ENCODE assay signal across 20 mouse cellular contexts in the genomic region with DNA sequence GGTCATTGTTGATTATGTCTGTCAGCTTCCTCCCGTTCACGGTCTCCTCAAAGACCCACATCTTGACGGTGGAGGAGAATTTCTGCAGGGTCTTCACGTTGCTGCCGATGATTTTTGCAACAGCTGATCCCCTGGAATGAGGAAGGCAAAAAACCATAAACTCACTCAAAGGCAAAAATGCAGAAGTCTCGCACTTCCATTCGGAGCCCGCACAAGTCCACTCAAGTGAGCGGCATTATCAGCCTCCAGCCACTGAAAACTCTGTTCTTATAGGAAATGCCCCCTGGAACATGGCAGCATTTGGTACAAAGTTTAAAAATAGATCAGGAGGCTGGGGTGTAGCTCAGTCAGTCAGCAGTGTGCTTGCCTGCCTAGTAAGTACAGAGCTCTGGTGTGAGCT. TPM values are rescaled to one million over a fixed set of nuclear protein-coding genes. Genes with fewer than 3 reads are reported as not detected.
DNase-seq lines count a peak whose midpoint lies in the region; ATAC-seq lines count a peak whose summit lies in the region.
"Had no signal": no experiment of that assay in that cellular context is flagged by ENCODE, and none has a peak within 500 bp of the region (broad histone marks: within the 10 kb centered on the region; RNA-seq: fewer than 3 reads in every experiment).

No protein-coding gene starts in this region.

- no peak overlapping the region for H3K4me3 ChIP-seq in heart, embryonic 10.5 days
- H3K4me3 ChIP-seq in heart, embryonic 14.5 days (ENCODE audit: control insufficient read depth in 1 of 2, insufficient read depth in 1 of 2, low read depth in 1 of 2, low read length in 2 of 2) = no peak overlapping the region
- H3K4me3 ChIP-seq: forebrain, embryonic 15.5 days; hindbrain, embryonic 13.5 days; intestine, embryonic 15.5 days had no signal

- peak overlapping the region; percentile 28; the same call in 1 of the 2 replicates for H3K9ac ChIP-seq in heart, embryonic 14.5 days (ENCODE audit: low read length)
- H3K9ac ChIP-seq: forebrain, embryonic 15.5 days; hindbrain, embryonic 13.5 days; intestine, embryonic 15.5 days had no signal

- no peaks in the 10 kb centered on the region for H3K9me3 ChIP-seq in heart, embryonic 10.5 days
- no peaks in the 10 kb centered on the region for H3K9me3 ChIP-seq in heart, embryonic 14.5 days (ENCODE audit: control insufficient read depth, low read length)
- H3K9me3 ChIP-seq: forebrain, embryonic 15.5 days; hindbrain, embryonic 13.5 days; intestine, embryonic 15.5 days had no signal

- H3K27ac ChIP-seq in heart, embryonic 10.5 days = peak overlapping the region; percentile 67; the same call in 1 of the 2 replicates
- peak overlapping the region; percentile 37 to 41; a peak in 3 of 4 replicates for H3K27ac ChIP-seq in heart, embryonic 14.5 days (replicated peaks in 1 of 2; ENCODE audit: control insufficient read depth in 1 of 2, insufficient read depth in 1 of 2, low read depth in 2 of 2, low read length in 2 of 2)
- H3K27ac ChIP-seq: forebrain, embryonic 15.5 days; hindbrain, embryonic 13.5 days; hindbrain, postnatal 0 days; intestine, embryonic 15.5 days had no signal

- peaks cover 46% of the 10 kb centered on the region for H3K4me1 ChIP-seq in heart, embryonic 10.5 days
- H3K4me1 ChIP-seq in heart, embryonic 14.5 days (ENCODE audit: control insufficient read depth in 2 of 2, insufficient read depth in 2 of 2, low read length in 2 of 2) = peaks cover 12 to 26% of the 10 kb centered on the region in 2 experiments
- H3K4me1 ChIP-seq: intestine, embryonic 15.5 days had no signal

- H3K4me2 ChIP-seq in heart, embryonic 14.5 days (ENCODE audit: low read length) = peak overlapping the region; percentile 7; the same call in 1 of the 2 replicates
- H3K4me2 ChIP-seq: forebrain, embryonic 15.5 days; hindbrain, embryonic 13.5 days; intestine, embryonic 15.5 days had no signal

- H3K27me3 ChIP-seq in heart, embryonic 10.5 days (ENCODE audit: insufficient read depth, poor library complexity, severe bottlenecking) = no peaks in the 10 kb centered on the region
- H3K27me3 ChIP-seq in heart, embryonic 14.5 days (ENCODE audit: control insufficient read depth, insufficient read depth, low read length) = no peaks in the 10 kb centered on the region
- H3K27me3 ChIP-seq: CH12.LX; forebrain, embryonic 15.5 days; hindbrain, embryonic 13.5 days; intestine, embryonic 15.5 days; Patski had no signal

- no peak for ATAC-seq in heart, embryonic 14.5 days (ENCODE audit: insufficient number of reproducible peaks, insufficient read depth, low FRiP score, low read depth)
- ATAC-seq in common myeloid progenitor, adult 5-6 weeks (replicated peaks; ENCODE audit: low read depth, poor library complexity, severe bottlenecking) = peak; percentile 57
- peak; percentile 36 for ATAC-seq in granulocyte monocyte progenitor cell, adult 5-6 weeks (replicated peaks; ENCODE audit: poor library complexity, severe bottlenecking)
- ATAC-seq: activated CD4-positive, CD25-positive, alpha-beta regulatory T cell, adult 4 months; forebrain, embryonic 15.5 days; hindbrain, postnatal 0 days; intestine, embryonic 15.5 days; Patski had no signal

- peaks cover 18% of the 10 kb centered on the region for H3K36me3 ChIP-seq in heart, embryonic 10.5 days
- peaks cover 17% of the 10 kb centered on the region for H3K36me3 ChIP-seq in heart, embryonic 14.5 days (ENCODE audit: control insufficient read depth, insufficient read depth, low read length)
- H3K36me3 ChIP-seq: forebrain, embryonic 15.5 days had no signal

- WGBS in heart, embryonic 10.5 days = 76% methylated on average over 9 of the region's 9 CpGs
- 55% methylated on average over 9 of the region's 9 CpGs for WGBS in heart, embryonic 14.5 days

- no peak for DNase-seq in heart, embryonic 10.5 days (ENCODE audit: low spot score)
- no peak for DNase-seq in heart, adult 11 months
- no peak for DNase-seq in heart, adult 18-20 months
- DNase-seq in right cerebral cortex, postnatal 14 days = no peak
- DNase-seq in thymus, postnatal 0 days (ENCODE audit: low spot score) = no peak
- DNase-seq: cerebellum, adult 11-12 months; cerebellum, adult 9-10 months; cerebellum, postnatal 25 days; gastrocnemius, postnatal 10 days; heart, postnatal 36 days had no signal

RNA-seq across cellular contexts. Expression of gene Gpd1l, which starts 13.2 kb away (rescaled TPM):
- 18.7 and 23.1 TPM in 2 replicates for polyA plus RNA-seq in heart, embryonic 10.5 days (2016; fragmentation: Nextera tagmentation; extraction: Ambion mirVana)
- polyA plus RNA-seq in heart, embryonic 14.5 days (2014; fragmentation: Nextera tagmentation; extraction: Ambion mirVana) = 13.9 and 14.6 TPM in 2 replicates
- 10 to 100 TPM; 38.0 to 40.4 TPM for total RNA-seq in heart, adult 18-20 months (2021)
- 19.0 and 27.6 TPM in 2 replicates for total RNA-seq in common myeloid progenitor, adult 5-6 weeks (2017)
- total RNA-seq in granulocyte monocyte progenitor cell, adult 5-6 weeks (2014; fragmentation: Nextera tagmentation) = 31.0 and 42.0 TPM in 2 replicates
- total RNA-seq in granulocyte monocyte progenitor cell, adult 5-6 weeks (2017) = 33.7 and 36.8 TPM in 2 replicates
- 14.5 and 16.4 TPM in 2 replicates for polyA plus RNA-seq in thymus, postnatal 0 days (2015; fragmentation: Nextera tagmentation; extraction: Ambion mirVana)

RNA-seq across cellular contexts. Expression of gene Osbpl10, which starts 57.8 kb away (rescaled TPM):
- polyA plus RNA-seq in heart, embryonic 10.5 days (2016; fragmentation: Nextera tagmentation; extraction: Ambion mirVana) = 1.2 and 1.7 TPM in 2 replicates
- 0.96 and 2.2 TPM in 2 replicates for polyA plus RNA-seq in heart, embryonic 14.5 days (2014; fragmentation: Nextera tagmentation; extraction: Ambion mirVana)
- 1 to 10 TPM; 2.7 to 3.4 TPM for total RNA-seq in heart, adult 18-20 months (2021)
- total RNA-seq in common myeloid progenitor, adult 5-6 weeks (2017) = 0.09 TPM in 1 of 2 replicates, not detected in the other
- total RNA-seq in granulocyte monocyte progenitor cell, adult 5-6 weeks (2014; fragmentation: Nextera tagmentation) = 0.45 TPM in 1 of 2 replicates, not detected in the other
- total RNA-seq in granulocyte monocyte progenitor cell, adult 5-6 weeks (2017) = 0.13 and 0.21 TPM in 2 replicates
- polyA plus RNA-seq in thymus, postnatal 0 days (2015; fragmentation: Nextera tagmentation; extraction: Ambion mirVana) = 20.2 and 21.7 TPM in 2 replicates
- total RNA-seq: CH12.LX had no signal
- polyA plus RNA-seq: activated CD4-positive, CD25-positive, alpha-beta regulatory T cell, adult 4 months had no signal
